Mouse (Mus musculus): ENCODE measurements at regions not wholly inside any gene's neighbourhood (a gene's known extent, or its start where the extent isn't known, plus 50 kb on each side); places are given as distances from the start of the nearest gene placed in this dataset.
A peak's percentile ranks its signal among the peaks of the same experiment; 100 is the strongest.

- H3K9ac ChIP-seq (ENCODE audit: control insufficient read depth, low read depth, low read length, poor library complexity, severe bottlenecking) = no peak overlapping the region
- no peak overlapping the region for H3K4me3 ChIP-seq (ENCODE audit: control insufficient read depth in 1 of 2, insufficient read depth in 1 of 2, low read depth in 2 of 2, low read length in 2 of 2)
- H3K9me3 ChIP-seq (replicated peaks; ENCODE audit: insufficient read depth, low read length) = no peaks in the 10 kb centered on the region
- no peaks in the 10 kb centered on the region for H3K36me3 ChIP-seq (ENCODE audit: control insufficient read depth in 1 of 2, insufficient read depth in 2 of 2, low read length in 2 of 2)
- peak; percentile 12 for DNase-seq (ENCODE audit: low read depth, low spot score)
- no peak overlapping the region for H3K27ac ChIP-seq (ENCODE audit: control insufficient read depth, low read depth, low read length)
- H3K4me1 ChIP-seq (ENCODE audit: control insufficient read depth in 1 of 2, insufficient read depth in 2 of 2, low read length in 2 of 2) = no peaks in the 10 kb centered on the region
- TF ChIP-seq EP300 (IDR thresholded peaks at IDR 0.05; ENCODE audit: low read depth in 1 of 2, low read length in 2 of 2) = peak in 1 of 2 experiments; percentile 20; a peak in 1 of 4 replicates
- TF ChIP-seq POLR2AphosphoS5 (IDR thresholded peaks at IDR 0.05; ENCODE audit: borderline replicate concordance, low read depth, low read length) = no peak
- no peak for TF ChIP-seq TAL1 (IDR thresholded peaks at IDR 0.05; ENCODE audit: low read length)
- peaks cover 0 to 1% of the 10 kb centered on the region in 2 experiments; a peak in 1 of 4 replicates for H3K27me3 ChIP-seq (ENCODE audit: control insufficient read depth in 1 of 2, insufficient read depth in 2 of 2, low read length in 2 of 2)
- H3K79me2 ChIP-seq (ENCODE audit: control insufficient read depth, insufficient read depth, low read length, poor library complexity) = no peaks in the 10 kb centered on the region
Observed at GRCm38 (mm10) chr10:107989913-107990312, 78.0 kb upstream of the Otogl start.

- H3K9ac ChIP-seq (ENCODE audit: control insufficient read depth, low read depth, low read length, poor library complexity, severe bottlenecking) = no peak overlapping the region
- no peaks in the 10 kb centered on the region for H3K4me1 ChIP-seq (ENCODE audit: control insufficient read depth in 1 of 2, insufficient read depth in 2 of 2, low read length in 2 of 2)
- no peaks in the 10 kb centered on the region for H3K36me3 ChIP-seq (ENCODE audit: control insufficient read depth in 1 of 2, insufficient read depth in 2 of 2, low read length in 2 of 2)
- H3K79me2 ChIP-seq (ENCODE audit: control insufficient read depth, insufficient read depth, low read length, poor library complexity) = no peaks in the 10 kb centered on the region
- H3K9me3 ChIP-seq (replicated peaks; ENCODE audit: insufficient read depth, low read length) = no peaks in the 10 kb centered on the region
- no peak overlapping the region for H3K4me3 ChIP-seq (ENCODE audit: control insufficient read depth in 1 of 2, insufficient read depth in 1 of 2, low read depth in 2 of 2, low read length in 2 of 2)
- DNase-seq (ENCODE audit: low read depth, low spot score) = no peak
- no peaks in the 10 kb centered on the region for H3K27me3 ChIP-seq (ENCODE audit: control insufficient read depth in 1 of 2, insufficient read depth in 2 of 2, low read length in 2 of 2)
- no peak overlapping the region for H3K27ac ChIP-seq (ENCODE audit: control insufficient read depth, low read depth, low read length)
- TF ChIP-seq USF1 (IDR thresholded peaks at IDR 0.05; ENCODE audit: low read depth, low read length) (no peak), ZC3H11A (IDR thresholded peaks at IDR 0.05; ENCODE audit: low read depth, low read length) (no peak), ELF1 (IDR thresholded peaks at IDR 0.05; ENCODE audit: low read depth, low read length) (no peak), MAX (IDR thresholded peaks at IDR 0.05; ENCODE audit: low read length) (no peak)
Observed at GRCm38 (mm10) chr10:107982632-107983031, 70.7 kb upstream of the Otogl start.

- Histone ChIP-seq H3K9me3 (replicated peaks; ENCODE audit: insufficient read depth, low read length) (no peaks in the 10 kb centered on the region), H3K9ac (ENCODE audit: control insufficient read depth, low read depth, low read length, poor library complexity, severe bottlenecking) (no peak overlapping the region), H3K79me2 (ENCODE audit: control insufficient read depth, insufficient read depth, low read length, poor library complexity) (no peaks in the 10 kb centered on the region), H3K27me3 (ENCODE audit: control insufficient read depth in 1 of 2, insufficient read depth in 2 of 2, low read length in 2 of 2) (no peaks in the 10 kb centered on the region), H3K4me3 (ENCODE audit: control insufficient read depth in 1 of 2, insufficient read depth in 1 of 2, low read depth in 2 of 2, low read length in 2 of 2) (no peak overlapping the region), H3K36me3 (ENCODE audit: control insufficient read depth in 1 of 2, insufficient read depth in 2 of 2, low read length in 2 of 2) (no peaks in the 10 kb centered on the region), H3K27ac (ENCODE audit: control insufficient read depth, low read depth, low read length) (no peak overlapping the region), H3K4me1 (ENCODE audit: control insufficient read depth in 1 of 2, insufficient read depth in 2 of 2, low read length in 2 of 2) (no peaks in the 10 kb centered on the region)
- DNase-seq (ENCODE audit: low read depth, low spot score) = no peak
- TF ChIP-seq MAFK (IDR thresholded peaks at IDR 0.05; ENCODE audit: borderline replicate concordance, low read depth, low read length) (0 out of 2 replicates have a peak, but pooled peaks have one; percentile 39), NRF1 (IDR thresholded peaks at IDR 0.05; ENCODE audit: insufficient read depth, low read depth, low read length, poor library complexity, severe bottlenecking) (no peak)
Observed at GRCm38 (mm10) chr10:107982082-107982481, 70.1 kb upstream of the Otogl start.

Data from MEL (cell line).